16 mouse cellular contexts compared by ENCODE assay signal in the genomic region with DNA sequence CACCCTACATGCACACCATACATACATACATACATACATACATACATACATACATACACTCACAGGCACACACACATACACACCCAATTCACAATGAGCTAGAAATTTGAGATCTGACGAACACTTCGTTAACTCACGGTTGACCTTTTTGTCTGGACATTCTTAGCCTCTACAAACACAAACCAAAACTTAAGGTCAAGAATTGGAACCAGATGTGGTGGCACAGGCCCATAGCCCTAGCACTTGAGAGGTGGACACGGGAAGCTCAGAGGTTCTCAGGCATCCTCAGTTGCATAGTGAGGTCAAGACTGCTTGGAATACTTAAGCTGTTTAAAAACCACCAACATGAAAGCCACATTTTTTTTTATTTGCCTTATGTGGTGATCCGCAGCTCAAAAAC.
"Had no signal": no experiment of that assay in that cellular context is flagged by ENCODE, and none has a peak within 500 bp of the region (broad histone marks: within the 10 kb centered on the region; RNA-seq: fewer than 3 reads in every experiment).

No protein-coding gene starts in this region.

- H3K9me3 ChIP-seq: liver, embryonic 15.5 days; lung, embryonic 15.5 days; midbrain, embryonic 13.5 days; midbrain, embryonic 15.5 days; neural tube, embryonic 12.5 days had no signal

- H3K36me3 ChIP-seq: liver, embryonic 15.5 days; lung, embryonic 15.5 days; midbrain, embryonic 13.5 days; midbrain, embryonic 15.5 days; neural tube, embryonic 12.5 days had no signal

- DNase-seq: liver, postnatal 0 days; lung, adult 2 months; lung, postnatal 14 days; lung, postnatal 36 days; right cerebral cortex, postnatal 14 days; thymus, adult 18-20 months; thymus, postnatal 14 days; thymus, postnatal 36 days had no signal

- H3K4me1 ChIP-seq: liver, embryonic 15.5 days; lung, embryonic 15.5 days; megakaryocyte, embryonic 14.5 days; midbrain, embryonic 15.5 days had no signal

- ATAC-seq: liver, postnatal 0 days; lung, postnatal 0 days; midbrain, embryonic 13.5 days; midbrain, embryonic 15.5 days had no signal

- H3K4me2 ChIP-seq: liver, embryonic 15.5 days; lung, embryonic 15.5 days; midbrain, embryonic 13.5 days; midbrain, embryonic 15.5 days; neural tube, embryonic 12.5 days had no signal

- H3K27ac ChIP-seq: liver, embryonic 15.5 days; lung, embryonic 15.5 days; macrophage; midbrain, embryonic 13.5 days; midbrain, embryonic 15.5 days; neural tube, embryonic 12.5 days had no signal

- H3K9ac ChIP-seq: liver, embryonic 15.5 days; liver, postnatal 0 days; lung, embryonic 15.5 days; midbrain, embryonic 13.5 days; midbrain, embryonic 15.5 days; neural tube, embryonic 12.5 days had no signal

- H3K4me3 ChIP-seq: liver, embryonic 15.5 days; lung, embryonic 15.5 days; megakaryocyte, embryonic 14.5 days; midbrain, embryonic 13.5 days; midbrain, embryonic 15.5 days; neural tube, embryonic 12.5 days had no signal

- H3K27me3 ChIP-seq: liver, embryonic 15.5 days; lung, embryonic 15.5 days; megakaryocyte, embryonic 14.5 days; midbrain, embryonic 13.5 days; midbrain, embryonic 15.5 days; neural tube, embryonic 12.5 days had no signal
